Mouse (Mus musculus): ENCODE measurements around the gene Top2a. TPM values are rescaled to one million over a fixed set of nuclear protein-coding genes. Genes with fewer than 3 reads are reported as not detected.

Gene Top2a
- polyA plus RNA-seq, 1 experiment from 2014 or later: 315 TPM

DNA sequence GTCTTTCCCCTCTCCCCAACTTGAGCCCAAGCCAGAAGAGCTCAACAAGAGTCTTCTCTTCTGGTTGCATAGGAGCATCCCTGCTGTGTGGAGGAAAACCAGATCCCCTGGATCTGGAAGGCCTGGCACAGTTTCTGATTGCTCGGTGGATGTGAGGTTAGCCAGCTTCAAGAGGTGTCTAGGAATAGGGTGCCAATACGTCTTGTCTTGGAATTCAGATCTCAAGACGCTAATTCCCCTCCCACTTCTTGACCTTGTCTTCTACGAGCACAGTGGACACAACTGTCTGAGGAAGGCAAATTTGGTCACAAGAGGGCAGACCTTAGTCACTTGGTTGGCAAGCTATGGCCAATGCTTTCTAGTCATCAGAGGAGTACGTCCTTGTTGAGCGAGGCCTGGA is 19.6 kb upstream of the Top2a start:
- H3K9me3 ChIP-seq (ENCODE audit: control insufficient read depth, low read length): no peaks in the 10 kb centered on the region
- peaks cover 24% of the 10 kb centered on the region for H3K27me3 ChIP-seq (replicated peaks; ENCODE audit: control insufficient read depth, insufficient read depth, low read length)
- peaks cover 43% of the 10 kb centered on the region for H3K4me1 ChIP-seq (replicated peaks; ENCODE audit: control insufficient read depth, insufficient read depth, low read length)
- H3K27ac ChIP-seq (ENCODE audit: low read depth, low read length): 0 out of 2 replicates have a peak overlapping the region, but pooled peaks have one; percentile 0
- 62% methylated on average over 6 of the region's 6 CpGs for WGBS
- no peak overlapping the region for H3K9ac ChIP-seq (ENCODE audit: low read depth, low read length)
- H3K36me3 ChIP-seq (ENCODE audit: control insufficient read depth, insufficient read depth, low read length): peaks cover 9% of the 10 kb centered on the region
- peak overlapping the region; percentile 32 for H3K4me2 ChIP-seq
- peak overlapping the region; percentile 28 for H3K4me3 ChIP-seq (ENCODE audit: low read depth, low read length)
- no peak for DNase-seq (ENCODE audit: low spot score)
- ATAC-seq (replicated peaks; ENCODE audit: low FRiP score): no peak

- 14% methylated on average over 12 of the region's 12 CpGs for WGBS
- H3K9me3 ChIP-seq (ENCODE audit: control insufficient read depth, low read length): no peaks in the 10 kb centered on the region
- H3K4me2 ChIP-seq: peak overlapping the region; percentile 86
- H3K27me3 ChIP-seq (replicated peaks; ENCODE audit: control insufficient read depth, insufficient read depth, low read length): peaks cover 24% of the 10 kb centered on the region
- H3K9ac ChIP-seq (ENCODE audit: low read depth, low read length): peak overlapping the region; percentile 86
- DNase-seq (ENCODE audit: low spot score): no peak
- ATAC-seq (replicated peaks; ENCODE audit: low FRiP score): no peak
- peaks cover 43% of the 10 kb centered on the region for H3K4me1 ChIP-seq (replicated peaks; ENCODE audit: control insufficient read depth, insufficient read depth, low read length)
- H3K36me3 ChIP-seq (ENCODE audit: control insufficient read depth, insufficient read depth, low read length): peaks cover 3% of the 10 kb centered on the region; the same call in 1 of the 2 replicates
- peak overlapping the region; percentile 90 for H3K27ac ChIP-seq (ENCODE audit: low read depth, low read length)
- peak overlapping the region; percentile 73 for H3K4me3 ChIP-seq (ENCODE audit: low read depth, low read length)
These were observed 18.9 kb upstream of the Top2a start for GRCm38 (mm10) chr11:99042834-99043431.

DNA sequence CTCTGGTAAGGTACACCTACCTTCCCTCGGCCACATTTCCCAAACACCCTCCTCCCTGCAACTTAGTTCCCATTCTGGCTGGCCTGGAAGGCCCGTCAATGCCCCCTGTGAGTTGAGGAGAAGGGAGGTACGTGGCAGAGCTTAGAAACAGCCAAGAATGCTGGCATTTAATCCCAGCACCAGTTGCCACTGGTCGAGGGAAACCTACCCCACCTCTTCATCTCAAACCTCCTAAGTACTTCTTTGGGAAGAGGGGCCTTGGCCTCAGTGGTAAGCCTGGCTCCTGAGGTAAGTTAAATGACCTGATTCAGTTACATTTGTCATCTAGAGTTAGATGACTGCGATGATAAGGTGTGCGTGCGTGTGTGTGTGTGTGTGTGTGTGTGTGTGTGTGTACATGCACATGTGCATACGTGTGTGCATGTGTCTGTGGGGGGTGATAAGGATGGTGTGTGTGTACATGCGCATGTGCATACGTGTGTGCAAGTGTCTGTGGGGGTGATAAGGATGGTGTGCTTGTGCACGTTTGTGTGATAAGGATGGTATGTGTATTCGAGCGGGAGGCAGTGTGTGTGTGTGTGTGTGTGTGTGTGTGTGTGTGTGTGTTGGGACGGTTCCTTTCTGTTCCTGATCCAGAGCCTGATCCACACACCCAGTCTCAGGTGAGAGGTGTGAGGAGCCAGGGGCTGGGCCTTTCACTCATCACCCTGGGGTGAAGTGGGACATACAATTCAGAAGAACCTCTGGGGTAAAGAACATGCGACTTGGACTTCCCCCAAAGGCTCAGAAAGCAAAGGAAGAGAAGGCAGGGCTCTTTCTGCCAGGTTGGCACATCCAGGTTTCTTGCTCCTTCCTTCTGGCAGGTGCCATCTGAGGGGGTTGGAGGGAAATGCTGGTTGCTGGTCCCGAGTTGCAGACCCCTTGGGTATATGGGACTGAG is 18.1 kb upstream of the Top2a start:
- H3K4me2 ChIP-seq: peak overlapping the region; percentile 86
- peak overlapping the region; percentile 90 for H3K27ac ChIP-seq (ENCODE audit: low read depth, low read length)
- ATAC-seq (replicated peaks; ENCODE audit: low FRiP score) (no peak; the same call in 1 of the 2 replicates), DNase-seq (ENCODE audit: low spot score) (no peak)
- 0 out of 2 replicates have a peak, but pooled peaks cover 3% of the 10 kb centered on the region for H3K36me3 ChIP-seq (ENCODE audit: control insufficient read depth, insufficient read depth, low read length)
- no peaks in the 10 kb centered on the region for H3K9me3 ChIP-seq (ENCODE audit: control insufficient read depth, low read length)
- H3K4me1 ChIP-seq (replicated peaks; ENCODE audit: control insufficient read depth, insufficient read depth, low read length): peaks cover 43% of the 10 kb centered on the region
- H3K4me3 ChIP-seq (ENCODE audit: low read depth, low read length): peak overlapping the region; percentile 73
- WGBS: 17% methylated on average over 16 of the region's 16 CpGs
- H3K9ac ChIP-seq (ENCODE audit: low read depth, low read length): peak overlapping the region; percentile 86
- peaks cover 24% of the 10 kb centered on the region for H3K27me3 ChIP-seq (replicated peaks; ENCODE audit: control insufficient read depth, insufficient read depth, low read length)

DNA sequence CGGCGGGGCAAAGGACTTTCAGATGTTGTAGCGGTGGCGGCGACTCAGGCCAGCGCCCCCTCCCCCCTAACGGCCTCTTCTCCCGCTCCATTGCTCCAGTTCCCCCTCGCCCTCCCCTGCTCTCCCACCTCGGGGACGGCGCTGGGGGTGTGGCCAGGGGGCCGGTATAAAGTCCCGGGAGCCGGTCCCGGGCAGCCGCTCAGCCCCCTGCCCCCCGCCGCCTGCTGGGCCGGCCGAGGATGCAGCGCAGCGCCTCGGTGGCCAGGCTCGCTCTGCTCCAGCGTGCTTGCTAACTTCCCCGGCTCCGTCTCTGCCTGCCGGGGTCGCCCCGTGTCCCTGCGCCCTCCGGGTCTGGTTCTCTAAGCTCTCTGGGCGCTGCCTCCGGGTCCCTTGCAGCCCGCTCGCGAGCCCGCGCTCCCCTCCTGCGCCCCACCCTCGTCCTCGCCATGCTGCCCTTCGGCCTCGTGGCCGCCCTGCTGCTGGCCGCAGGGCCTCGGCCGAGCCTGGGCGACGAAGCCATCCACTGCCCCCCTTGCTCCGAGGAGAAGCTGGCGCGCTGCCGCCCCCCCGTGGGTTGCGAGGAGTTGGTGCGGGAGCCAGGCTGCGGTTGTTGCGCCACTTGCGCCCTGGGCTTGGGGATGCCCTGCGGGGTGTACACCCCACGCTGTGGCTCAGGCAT is 17.2 kb upstream of the Top2a start, which contains the start of gene Igfbp4:
TSS of gene Igfbp4 (plus strand) at position 194 of the 679 bp plus-strand sequence.
- peak within 1 kb of the TSS; percentile 86 for H3K4me2 ChIP-seq
- H3K9me3 ChIP-seq (ENCODE audit: control insufficient read depth, low read length): no peaks in the 10 kb centered on the region
- ATAC-seq (replicated peaks; ENCODE audit: low FRiP score): peak; percentile 27
- peaks cover 24% of the 10 kb centered on the region for H3K27me3 ChIP-seq (replicated peaks; ENCODE audit: control insufficient read depth, insufficient read depth, low read length)
- peak within 1 kb of the TSS; percentile 73 for H3K4me3 ChIP-seq (ENCODE audit: low read depth, low read length)
- H3K27ac ChIP-seq (ENCODE audit: low read depth, low read length): peak within 1 kb of the TSS; percentile 90
- WGBS: under 1% methylated on average over 56 of the region's 63 CpGs
- DNase-seq (ENCODE audit: low spot score): peak; percentile 79
- H3K4me1 ChIP-seq (replicated peaks; ENCODE audit: control insufficient read depth, insufficient read depth, low read length): peaks cover 37% of the 10 kb centered on the region
- H3K9ac ChIP-seq (ENCODE audit: low read depth, low read length): peak within 1 kb of the TSS; percentile 86
- 0 out of 2 replicates have a peak, but pooled peaks cover 3% of the 10 kb centered on the region for H3K36me3 ChIP-seq (ENCODE audit: control insufficient read depth, insufficient read depth, low read length)

- DNase-seq (ENCODE audit: low spot score): peak; percentile 63
- Histone ChIP-seq H3K4me1 (replicated peaks; ENCODE audit: control insufficient read depth, insufficient read depth, low read length) (peaks cover 33% of the 10 kb centered on the region), H3K9ac (ENCODE audit: low read depth, low read length) (peak overlapping the region; percentile 86)
These were observed 16.5 kb upstream of the Top2a start for GRCm38 (mm10) chr11:99040346-99040974.

GRCm38 (mm10) chr11:99039782-99040181 is 15.8 kb upstream of the Top2a start:
- WGBS: 2% methylated on average over 15 of the region's 15 CpGs
- Histone ChIP-seq H3K4me1 (replicated peaks; ENCODE audit: control insufficient read depth, insufficient read depth, low read length) (peaks cover 26% of the 10 kb centered on the region), H3K27me3 (replicated peaks; ENCODE audit: control insufficient read depth, insufficient read depth, low read length) (peaks cover 24% of the 10 kb centered on the region), H3K4me3 (ENCODE audit: low read depth, low read length) (peak overlapping the region; percentile 73), H3K36me3 (ENCODE audit: control insufficient read depth, insufficient read depth, low read length) (0 out of 2 replicates have a peak, but pooled peaks cover 2% of the 10 kb centered on the region), H3K4me2 (peak overlapping the region; percentile 86), H3K9me3 (ENCODE audit: control insufficient read depth, low read length) (no peaks in the 10 kb centered on the region), H3K9ac (ENCODE audit: low read depth, low read length) (peak overlapping the region; percentile 86), H3K27ac (ENCODE audit: low read depth, low read length) (peak overlapping the region; percentile 90; the same call in 1 of the 2 replicates)
- peak; percentile 72 for DNase-seq (ENCODE audit: low spot score)
- peak; percentile 54 for ATAC-seq (replicated peaks; ENCODE audit: low FRiP score)

More at GRCm38 (mm10) chr11:99040346-99040974, 16.5 kb upstream of the Top2a start:
- no peaks in the 10 kb centered on the region for H3K9me3 ChIP-seq (ENCODE audit: control insufficient read depth, low read length)
- peak overlapping the region; percentile 73 for H3K4me3 ChIP-seq (ENCODE audit: low read depth, low read length)
- peak overlapping the region; percentile 86 for H3K4me2 ChIP-seq
- H3K27ac ChIP-seq (ENCODE audit: low read depth, low read length): peak overlapping the region; percentile 90
- ATAC-seq (replicated peaks; ENCODE audit: low FRiP score): no peak
- 0 out of 2 replicates have a peak, but pooled peaks cover 3% of the 10 kb centered on the region for H3K36me3 ChIP-seq (ENCODE audit: control insufficient read depth, insufficient read depth, low read length)
- H3K27me3 ChIP-seq (replicated peaks; ENCODE audit: control insufficient read depth, insufficient read depth, low read length): peaks cover 24% of the 10 kb centered on the region
- WGBS: under 1% methylated on average over 17 of the region's 17 CpGs

DNA sequence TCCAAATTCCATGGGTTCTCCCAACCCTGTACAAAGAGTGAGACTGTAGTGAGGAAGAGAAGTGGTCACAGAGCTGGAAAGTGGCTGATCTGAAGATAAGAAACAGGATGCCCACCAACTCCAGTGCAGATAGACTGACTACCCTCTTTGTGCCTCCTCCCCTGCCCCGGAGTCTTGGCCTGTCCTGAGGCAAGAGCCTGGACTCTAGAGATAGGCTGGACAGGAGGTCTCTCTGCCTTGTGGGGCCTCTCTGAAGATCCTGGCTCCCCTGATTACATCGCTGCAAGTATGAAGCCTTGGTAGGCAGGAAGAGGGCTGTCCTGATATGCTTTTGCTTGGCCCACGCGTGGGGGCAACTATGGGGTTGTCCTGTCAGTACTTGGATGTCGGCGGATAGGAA is 12.3 kb upstream of the Top2a start:
- Histone ChIP-seq H3K27ac (ENCODE audit: low read depth, low read length) (no peak overlapping the region), H3K9ac (ENCODE audit: low read depth, low read length) (no peak overlapping the region), H3K9me3 (ENCODE audit: control insufficient read depth, low read length) (no peaks in the 10 kb centered on the region), H3K4me1 (replicated peaks; ENCODE audit: control insufficient read depth, insufficient read depth, low read length) (peaks cover 12% of the 10 kb centered on the region), H3K4me3 (ENCODE audit: low read depth, low read length) (no peak overlapping the region), H3K4me2 (no peak overlapping the region), H3K27me3 (replicated peaks; ENCODE audit: control insufficient read depth, insufficient read depth, low read length) (peaks cover 12% of the 10 kb centered on the region), H3K36me3 (ENCODE audit: control insufficient read depth, insufficient read depth, low read length) (no peaks in the 10 kb centered on the region)
- DNase-seq (ENCODE audit: low spot score) (no peak), ATAC-seq (replicated peaks; ENCODE audit: low FRiP score) (no peak; the same call in 1 of the 2 replicates)
- 24% methylated on average over 6 of the region's 6 CpGs for WGBS

DNA sequence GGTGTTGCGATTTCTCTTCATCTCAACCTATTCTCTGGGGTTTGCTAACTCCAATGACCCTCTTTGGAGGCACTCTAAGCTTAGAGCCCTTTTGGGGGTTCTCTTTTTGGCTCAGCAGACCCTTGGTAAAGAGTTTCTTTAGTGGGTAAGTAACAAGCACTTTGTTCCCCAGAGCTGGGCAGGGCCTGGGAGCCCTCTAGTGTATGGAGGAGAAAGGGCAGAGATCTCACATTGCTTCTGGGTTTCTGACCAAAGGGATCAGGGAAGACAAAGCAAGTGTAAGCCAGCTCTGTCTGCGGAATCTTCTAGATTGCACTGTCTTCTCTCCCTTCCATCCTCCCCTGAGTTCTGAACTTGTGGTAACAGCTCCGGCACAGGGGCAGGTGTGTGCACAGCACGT is 11.4 kb upstream of the Top2a start:
- H3K9me3 ChIP-seq (ENCODE audit: control insufficient read depth, low read length): no peaks in the 10 kb centered on the region
- no peak overlapping the region for H3K4me2 ChIP-seq
- H3K9ac ChIP-seq (ENCODE audit: low read depth, low read length): no peak overlapping the region
- no peak overlapping the region for H3K4me3 ChIP-seq (ENCODE audit: low read depth, low read length)
- DNase-seq (ENCODE audit: low spot score): no peak
- H3K27ac ChIP-seq (ENCODE audit: low read depth, low read length): no peak overlapping the region
- peaks cover 5% of the 10 kb centered on the region; the same call in 1 of the 2 replicates for H3K4me1 ChIP-seq (replicated peaks; ENCODE audit: control insufficient read depth, insufficient read depth, low read length)
- H3K27me3 ChIP-seq (replicated peaks; ENCODE audit: control insufficient read depth, insufficient read depth, low read length): peaks cover 4% of the 10 kb centered on the region
- H3K36me3 ChIP-seq (ENCODE audit: control insufficient read depth, insufficient read depth, low read length): no peaks in the 10 kb centered on the region
- WGBS: 62% methylated on average over 4 of the region's 4 CpGs
- no peak for ATAC-seq (replicated peaks; ENCODE audit: low FRiP score)

Measured in liver, embryonic 11.5 days (tissue).